Mouse (Mus musculus) ES-Bruce4 (cell line): ENCODE measurements around the gene Tmem135.

ENCODE experiments used
- CTCF ChIP-seq: IDR thresholded peaks from one replicate; pipeline ENCODE4 v1.8.1; 2011; ENCODE audit warnings: low read depth, low read length
- EP300 ChIP-seq: IDR thresholded peaks from 2 replicates; pipeline ENCODE4 v1.6.1; 2011; ENCODE audit warnings: low read depth, low read length; ENCODE audit not compliant: insufficient read depth
- POLR2A ChIP-seq: IDR thresholded peaks from one replicate; pipeline ENCODE4 v1.8.1; 2011; ENCODE audit warnings: low read length; ENCODE audit not compliant: insufficient read depth

DNA sequence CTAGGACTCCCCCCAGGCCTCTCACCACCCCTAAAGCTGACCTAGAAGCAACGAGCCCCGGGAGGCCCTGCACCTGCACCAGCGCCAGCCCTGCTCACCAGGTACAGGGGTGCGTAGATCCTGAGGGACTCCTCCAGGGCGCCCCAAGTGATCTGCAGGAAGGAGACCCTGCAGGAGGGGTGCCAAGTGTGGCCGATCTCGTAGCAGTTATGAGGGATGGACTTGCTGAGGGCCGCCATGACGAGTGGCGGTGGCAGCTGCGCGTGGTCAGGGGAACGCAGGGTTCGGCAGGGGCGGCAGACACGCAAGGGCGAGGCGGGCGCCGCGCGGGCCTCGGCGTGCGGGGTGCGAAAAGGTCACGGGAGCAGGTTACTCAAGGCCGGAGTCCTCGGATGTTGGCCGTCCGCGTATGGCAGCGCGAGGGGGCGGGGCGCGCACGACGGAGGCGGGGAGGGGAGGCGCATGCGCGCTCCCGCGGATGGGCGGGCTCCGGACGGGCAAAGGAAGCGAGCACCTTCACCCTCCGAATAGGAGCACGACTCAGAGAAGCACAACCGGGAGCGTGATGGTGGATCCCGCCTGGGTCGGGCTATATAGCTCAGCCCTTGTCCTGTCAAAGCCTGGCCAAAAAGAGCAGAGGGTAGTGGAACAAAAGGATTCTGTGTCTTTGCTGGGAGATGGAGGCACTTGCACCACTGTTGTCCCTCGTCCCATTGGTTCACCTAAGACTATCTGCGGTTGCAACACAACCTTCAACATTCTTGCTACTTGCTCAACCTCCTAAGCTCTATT, 65.5 kb downstream of the Tmem135 start:
- TF ChIP-seq POLR2A (peak; percentile 82), CTCF (no peak), EP300 (0 out of 2 replicates have a peak, but pooled peaks have one; percentile 7)
